Mouse (Mus musculus): ENCODE measurements around the gene Cldn19. TPM values are rescaled to one million over a fixed set of nuclear protein-coding genes. Genes with fewer than 3 reads are reported as not detected.
A peak's percentile ranks its signal among the peaks of the same experiment; 100 is the strongest.

Gene Cldn19
- polyA plus RNA-seq, 1 experiment: 0.20 TPM

DNA sequence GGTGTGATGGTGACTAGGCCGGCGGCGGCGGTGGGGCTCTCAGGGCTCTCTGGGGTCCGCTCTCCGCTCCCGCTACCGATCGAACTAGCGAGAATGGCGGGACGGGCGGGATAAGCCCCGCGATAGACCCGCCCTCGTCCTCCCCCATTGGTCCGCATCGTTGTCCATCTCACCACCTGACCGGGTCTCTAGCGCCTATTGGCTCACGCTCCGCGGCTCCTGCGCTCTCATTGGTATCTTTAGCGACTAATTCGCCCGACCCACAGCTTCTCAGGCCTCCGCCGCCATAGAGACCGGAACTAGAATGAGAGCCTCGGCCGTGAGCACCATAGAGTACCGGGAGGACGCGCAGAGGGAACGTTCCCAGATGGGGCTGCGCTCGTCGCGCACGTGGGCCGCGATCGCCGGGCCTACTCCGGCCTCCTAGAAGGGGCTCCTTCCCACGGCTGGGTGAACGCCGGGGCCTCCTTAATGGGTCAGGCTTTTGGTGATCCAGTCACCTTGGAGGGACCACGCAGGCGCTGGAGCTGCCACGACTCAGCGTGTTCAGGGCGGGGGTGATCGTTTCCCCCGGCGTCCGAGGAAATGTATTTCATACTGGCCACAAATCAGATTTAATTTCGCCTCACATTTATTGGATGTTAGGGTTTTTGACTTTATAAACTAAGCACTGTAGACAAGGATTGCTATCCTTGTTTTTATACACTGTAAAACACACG, 39.4 kb downstream of the Cldn19 start, which contains the start of gene Ybx1:
Ybx1 (minus strand) TSS at position 190 of the 719 bp plus-strand sequence.
- H3K4me3 ChIP-seq (replicated peaks; ENCODE audit: insufficient read depth, low read depth, low read length): peak within 1 kb of the TSS; percentile 87
- H3K4me1 ChIP-seq (ENCODE audit: control insufficient read depth, insufficient read depth, low read length): no peaks in the 10 kb centered on the region
- peak; percentile 99 to 100 for DNase-seq
- no peaks in the 10 kb centered on the region for H3K27me3 ChIP-seq (ENCODE audit: control insufficient read depth, insufficient read depth, low read length)
- H3K27ac ChIP-seq (ENCODE audit: insufficient read depth, low read length): peak within 1 kb of the TSS; percentile 87
- TF ChIP-seq CTCF (IDR thresholded peaks at IDR 0.05; ENCODE audit: borderline replicate concordance, insufficient read depth, low read depth, low read length): no peak
- TF ChIP-seq POLR2A (IDR thresholded peaks at IDR 0.05; ENCODE audit: borderline replicate concordance, insufficient read depth, low read length): peak; percentile 75
- under 1% methylated on average over 61 of the region's 61 CpGs for WGBS

DNA sequence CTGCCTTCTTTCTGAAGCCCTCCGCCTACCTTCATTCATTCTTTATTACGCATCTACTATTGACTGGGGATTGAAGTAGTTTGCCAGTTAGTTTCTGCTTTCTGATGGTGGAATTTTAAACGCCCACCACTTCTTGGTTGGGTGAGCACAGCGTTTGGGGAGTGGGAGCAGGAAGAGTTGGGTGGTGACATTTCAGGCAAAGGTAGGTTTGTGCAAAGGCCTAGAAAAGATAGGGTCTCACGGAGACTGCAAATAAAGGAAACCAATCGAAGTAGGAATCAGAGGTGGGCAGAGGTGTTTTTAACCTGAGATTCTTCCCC, 39.9 kb downstream of the Cldn19 start:
- WGBS: 4% methylated on average over 6 of the region's 6 CpGs
- DNase-seq: no peak
- Histone ChIP-seq H3K4me1 (ENCODE audit: control insufficient read depth, insufficient read depth, low read length) (no peaks in the 10 kb centered on the region), H3K27ac (ENCODE audit: insufficient read depth, low read length) (peak overlapping the region; percentile 87; the same call in 1 of the 2 replicates), H3K4me3 (replicated peaks; ENCODE audit: insufficient read depth, low read depth, low read length) (peak overlapping the region; percentile 83), H3K27me3 (ENCODE audit: control insufficient read depth, insufficient read depth, low read length) (no peaks in the 10 kb centered on the region)
- no peak for TF ChIP-seq POLR2A (IDR thresholded peaks at IDR 0.05; ENCODE audit: borderline replicate concordance, insufficient read depth, low read length)
- no peak for TF ChIP-seq CTCF (IDR thresholded peaks at IDR 0.05; ENCODE audit: borderline replicate concordance, insufficient read depth, low read depth, low read length)

DNA sequence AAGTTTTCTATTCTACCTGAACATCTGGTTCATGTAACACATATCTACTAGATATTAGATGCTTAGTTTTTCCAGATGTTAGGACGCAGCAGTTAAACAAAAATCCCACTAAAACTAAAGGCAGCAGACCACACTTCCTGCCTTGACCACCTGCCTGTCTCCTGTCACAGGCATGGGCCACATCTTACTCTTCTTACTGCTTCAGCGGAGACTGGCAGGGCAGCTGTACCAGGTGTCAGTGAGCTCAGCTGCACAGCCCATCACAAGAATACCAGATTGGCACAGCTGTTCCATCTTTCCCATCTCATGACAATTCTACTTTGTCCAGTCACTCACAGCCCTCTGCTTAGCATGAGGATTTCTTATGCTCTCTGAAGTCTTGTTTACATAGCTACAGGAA, 42.1 kb downstream of the Cldn19 start:
- WGBS: 88% methylated on average over 2 of the region's 2 CpGs
- H3K27me3 ChIP-seq (ENCODE audit: control insufficient read depth, insufficient read depth, low read length): no peaks in the 10 kb centered on the region
- no peaks in the 10 kb centered on the region for H3K4me1 ChIP-seq (ENCODE audit: control insufficient read depth, insufficient read depth, low read length)
- DNase-seq: no peak
- no peak overlapping the region for H3K4me3 ChIP-seq (replicated peaks; ENCODE audit: insufficient read depth, low read depth, low read length)
- TF ChIP-seq POLR2A (IDR thresholded peaks at IDR 0.05; ENCODE audit: borderline replicate concordance, insufficient read depth, low read length) (no peak), CTCF (IDR thresholded peaks at IDR 0.05; ENCODE audit: borderline replicate concordance, insufficient read depth, low read depth, low read length) (no peak)
- no peak overlapping the region for H3K27ac ChIP-seq (ENCODE audit: insufficient read depth, low read length)

DNA sequence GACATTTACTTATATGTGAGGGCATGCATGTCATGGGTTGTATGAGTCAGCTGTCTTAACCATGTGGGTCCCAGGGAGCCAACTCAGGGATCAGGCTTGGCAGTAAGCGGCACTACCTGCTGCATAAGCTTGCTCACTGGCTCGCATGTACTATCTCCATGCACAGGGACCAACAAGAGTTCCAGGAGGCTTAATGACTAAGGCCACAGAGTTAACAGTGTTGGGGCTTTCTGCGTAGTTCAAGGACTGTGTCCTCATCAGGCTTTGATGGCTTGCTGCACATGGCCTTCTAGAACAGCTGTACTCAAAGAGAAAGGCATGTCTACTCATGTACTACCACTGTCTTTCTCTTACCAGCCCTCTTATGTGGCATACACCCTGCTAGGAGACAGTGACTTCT, 45.5 kb downstream of the Cldn19 start:
- Histone ChIP-seq H3K27ac (ENCODE audit: insufficient read depth, low read length) (no peak overlapping the region), H3K4me3 (replicated peaks; ENCODE audit: insufficient read depth, low read depth, low read length) (no peak overlapping the region), H3K27me3 (ENCODE audit: control insufficient read depth, insufficient read depth, low read length) (no peaks in the 10 kb centered on the region), H3K4me1 (ENCODE audit: control insufficient read depth, insufficient read depth, low read length) (no peaks in the 10 kb centered on the region)
- no peak for DNase-seq
- 79% methylated on average over 3 of the region's 3 CpGs for WGBS
- TF ChIP-seq POLR2A (IDR thresholded peaks at IDR 0.05; ENCODE audit: borderline replicate concordance, insufficient read depth, low read length) (no peak), CTCF (IDR thresholded peaks at IDR 0.05; ENCODE audit: borderline replicate concordance, insufficient read depth, low read depth, low read length) (no peak)

DNA sequence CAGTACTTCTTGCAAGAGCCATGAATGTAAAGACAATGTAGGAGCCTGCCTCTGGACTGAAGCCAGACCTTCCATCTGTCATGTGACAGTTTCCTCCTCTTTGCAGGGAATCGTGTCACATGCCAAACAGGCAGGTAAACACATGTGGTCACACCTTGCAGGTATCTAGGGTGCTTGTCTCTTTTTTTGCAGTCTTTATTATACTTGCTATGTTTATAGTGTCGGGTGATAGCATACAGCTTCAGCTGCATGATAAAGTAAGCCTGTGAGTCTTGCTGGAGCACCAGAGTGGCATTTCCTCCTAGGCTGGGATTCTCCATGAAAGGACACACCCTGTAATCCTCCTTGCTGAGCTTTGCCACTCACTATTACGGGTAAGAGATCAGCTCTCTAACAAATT, 46.6 kb downstream of the Cldn19 start:
- Histone ChIP-seq H3K4me1 (ENCODE audit: control insufficient read depth, insufficient read depth, low read length) (no peaks in the 10 kb centered on the region), H3K27me3 (ENCODE audit: control insufficient read depth, insufficient read depth, low read length) (no peaks in the 10 kb centered on the region), H3K27ac (ENCODE audit: insufficient read depth, low read length) (no peak overlapping the region), H3K4me3 (replicated peaks; ENCODE audit: insufficient read depth, low read depth, low read length) (no peak overlapping the region)
- WGBS: 62% methylated on average over 3 of the region's 3 CpGs
- no peak for TF ChIP-seq POLR2A (IDR thresholded peaks at IDR 0.05; ENCODE audit: borderline replicate concordance, insufficient read depth, low read length)
- no peak for TF ChIP-seq CTCF (IDR thresholded peaks at IDR 0.05; ENCODE audit: borderline replicate concordance, insufficient read depth, low read depth, low read length)
- DNase-seq: no peak

DNA sequence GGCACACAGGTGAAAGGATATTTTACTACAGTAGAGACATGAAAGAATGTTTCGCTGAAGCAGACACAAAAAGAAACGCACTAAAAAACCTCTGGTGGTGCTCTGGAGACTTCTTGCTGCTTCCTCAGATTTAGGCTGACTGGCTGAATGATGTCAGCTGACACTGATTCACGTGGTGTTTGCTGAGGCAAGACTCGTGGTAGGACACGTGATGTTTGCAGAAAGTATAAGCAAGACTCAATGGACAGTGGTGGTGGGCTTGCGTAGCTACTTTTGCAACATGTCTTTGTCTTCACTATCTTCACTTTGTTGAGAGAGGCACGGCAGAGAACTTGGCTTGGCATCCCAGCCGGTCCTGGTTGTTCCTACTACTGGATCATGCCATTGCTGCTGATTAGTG, 48.1 kb downstream of the Cldn19 start:
- Histone ChIP-seq H3K4me1 (ENCODE audit: control insufficient read depth, insufficient read depth, low read length) (no peaks in the 10 kb centered on the region), H3K27ac (ENCODE audit: insufficient read depth, low read length) (no peak overlapping the region), H3K27me3 (ENCODE audit: control insufficient read depth, insufficient read depth, low read length) (no peaks in the 10 kb centered on the region), H3K4me3 (replicated peaks; ENCODE audit: insufficient read depth, low read depth, low read length) (no peak overlapping the region)
- TF ChIP-seq POLR2A (IDR thresholded peaks at IDR 0.05; ENCODE audit: borderline replicate concordance, insufficient read depth, low read length) (no peak), CTCF (IDR thresholded peaks at IDR 0.05; ENCODE audit: borderline replicate concordance, insufficient read depth, low read depth, low read length) (no peak)
- no peak for DNase-seq
- 93% methylated on average over 8 of the region's 8 CpGs for WGBS

DNA sequence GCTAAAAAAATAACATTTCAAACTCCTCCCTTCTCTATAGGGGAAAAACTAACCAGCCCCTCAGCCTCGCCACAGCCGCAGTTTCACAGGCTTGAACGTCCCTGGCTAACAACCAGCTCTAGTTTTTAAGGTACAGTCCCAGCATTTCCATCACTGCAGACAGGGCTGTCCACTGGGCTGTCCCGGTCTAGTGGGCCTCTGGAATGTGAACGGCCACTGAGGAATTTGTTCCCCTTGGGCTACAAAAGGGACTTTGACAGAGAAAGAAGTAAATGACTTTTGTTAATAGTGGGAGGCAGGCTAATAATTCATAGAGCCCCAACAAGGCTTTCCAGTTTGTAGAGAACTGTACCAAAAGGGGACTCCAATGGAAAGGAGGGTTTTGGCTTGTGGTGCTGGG, 50.2 kb downstream of the Cldn19 start:
- no peaks in the 10 kb centered on the region for H3K4me1 ChIP-seq (ENCODE audit: control insufficient read depth, insufficient read depth, low read length)
- DNase-seq: no peak
- H3K27me3 ChIP-seq (ENCODE audit: control insufficient read depth, insufficient read depth, low read length): no peaks in the 10 kb centered on the region
- H3K27ac ChIP-seq (ENCODE audit: insufficient read depth, low read length): no peak overlapping the region
- TF ChIP-seq POLR2A (IDR thresholded peaks at IDR 0.05; ENCODE audit: borderline replicate concordance, insufficient read depth, low read length) (no peak), CTCF (IDR thresholded peaks at IDR 0.05; ENCODE audit: borderline replicate concordance, insufficient read depth, low read depth, low read length) (no peak)
- no peak overlapping the region for H3K4me3 ChIP-seq (replicated peaks; ENCODE audit: insufficient read depth, low read depth, low read length)
- 63% methylated on average over 5 of the region's 5 CpGs for WGBS

Other genes with a start within 250 kb of the Cldn19 start
- 121 and 125 TPM in 2 replicates for gene Slc2a1, start 146.7 kb upstream of the Cldn19 start, polyA plus RNA-seq (2012; rRNA removed)
- 6.4 and 10.0 TPM in 2 replicates for gene Zfp691, start 81.2 kb upstream of the Cldn19 start, polyA plus RNA-seq (2012; rRNA removed)
- gene Ermap, start 65.4 kb upstream of the Cldn19 start, polyA plus RNA-seq (2012; rRNA removed): 0.22 and 0.28 TPM in 2 replicates
- 25.7 and 26.4 TPM in 2 replicates for gene Svbp, start 60.1 kb upstream of the Cldn19 start, polyA plus RNA-seq (2012; rRNA removed)
- gene Tmem269, start 37.2 kb upstream of the Cldn19 start, polyA plus RNA-seq (2012; rRNA removed): 0.82 and 0.92 TPM in 2 replicates
- 10.7 and 11.9 TPM in 2 replicates for gene AU022252, start 22.7 kb upstream of the Cldn19 start, polyA plus RNA-seq (2012; rRNA removed)
- 12.3 and 14.7 TPM in 2 replicates for gene P3h1, start 22.5 kb upstream of the Cldn19 start, polyA plus RNA-seq (2012; rRNA removed)
- 182 and 189 TPM in 2 replicates for gene Ybx1, start 39.2 kb downstream of the Cldn19 start, polyA plus RNA-seq (2012; rRNA removed)
- 26.3 and 26.5 TPM in 2 replicates for gene Ppih, start 65.1 kb downstream of the Cldn19 start, polyA plus RNA-seq (2012; rRNA removed)
- gene Ccdc30, start 160.1 kb downstream of the Cldn19 start, polyA plus RNA-seq (2012; rRNA removed): 8.8 and 9.7 TPM in 2 replicates
- gene Ppcs, start 167.0 kb downstream of the Cldn19 start, polyA plus RNA-seq (2012; rRNA removed): 14.1 and 16.1 TPM in 2 replicates
- gene Zmynd12, start 167.4 kb downstream of the Cldn19 start, polyA plus RNA-seq (2012; rRNA removed): 0.64 and 0.81 TPM in 2 replicates
- 35.4 and 39.2 TPM in 2 replicates for gene Rimkla, start 237.2 kb downstream of the Cldn19 start, polyA plus RNA-seq (2012; rRNA removed)

All from cerebellum, adult 2 months (tissue).